Mouse (Mus musculus) stomach, embryonic 16.5 days (tissue): ENCODE measurements at regions not wholly inside any gene's neighbourhood (a gene's known extent, or its start where the extent isn't known, plus 50 kb on each side); places are given as distances from the start of the nearest gene placed in this dataset.

ENCODE experiments used
- ATAC-seq: fragments of 200-750 bp; cut with Nextera tagmentation; 2 replicates; pipeline ENCODE4 v1.8.0; 2017; ENCODE audit warnings: moderate number of reproducible peaks, moderate TSS enrichment; ENCODE audit not compliant: insufficient read depth, low FRiP score
- H3K27ac ChIP-seq: fragments of 300-500 bp; sonication (generic); 2 replicates; pipeline ENCODE4 v1.5.1; 2014; ENCODE audit warnings: low read length
- H3K27me3 ChIP-seq: fragments of 300-500 bp; sonication (generic); 2 replicates; pipeline ENCODE4 v1.6.1; 2014; ENCODE audit warnings: low read length, control low read depth, mixed read lengths; ENCODE audit not compliant: control insufficient read depth, insufficient read depth
- H3K36me3 ChIP-seq: fragments of 300-500 bp; sonication (generic); 2 replicates; pipeline ENCODE4 v1.6.1; 2014; ENCODE audit warnings: low read length; ENCODE audit not compliant: control insufficient read depth, insufficient read depth
- H3K4me1 ChIP-seq: fragments of 300-500 bp; sonication (generic); 2 replicates; pipeline ENCODE4 v1.6.1; 2014; ENCODE audit warnings: low read length, control low read depth, mixed read lengths; ENCODE audit not compliant: control insufficient read depth, insufficient read depth
- H3K4me2 ChIP-seq: fragments of 300-500 bp; sonication (generic); 2 replicates; pipeline ENCODE4 v1.6.1; 2014; ENCODE audit warnings: low read depth, low read length, mixed read lengths
- H3K4me3 ChIP-seq: fragments of 300-500 bp; sonication (generic); replicated peaks from 2 replicates; pipeline ENCODE4 v1.5.1; 2014; ENCODE audit warnings: mild to moderate bottlenecking, low read length
- H3K9ac ChIP-seq: fragments of 300-500 bp; sonication (generic); 2 replicates; pipeline ENCODE4 v1.6.1; 2014; ENCODE audit warnings: low read length
- H3K9me3 ChIP-seq: fragments of 300-500 bp; sonication (generic); replicated peaks from 2 replicates; pipeline ENCODE4 v1.6.1; 2016; ENCODE audit warnings: low read length, control low read depth; ENCODE audit not compliant: control insufficient read depth
- WGBS: fragments of 180-500 bp; shearing (Covaris S2); extraction: QIAGEN DNeasy Blood & Tissue Kit; methylation state at CpG from one replicate; pipeline ENCODE4 v1.1.7; 2014; 5-methylcytosine and 5-hydroxymethylcytosine counted together

DNA sequence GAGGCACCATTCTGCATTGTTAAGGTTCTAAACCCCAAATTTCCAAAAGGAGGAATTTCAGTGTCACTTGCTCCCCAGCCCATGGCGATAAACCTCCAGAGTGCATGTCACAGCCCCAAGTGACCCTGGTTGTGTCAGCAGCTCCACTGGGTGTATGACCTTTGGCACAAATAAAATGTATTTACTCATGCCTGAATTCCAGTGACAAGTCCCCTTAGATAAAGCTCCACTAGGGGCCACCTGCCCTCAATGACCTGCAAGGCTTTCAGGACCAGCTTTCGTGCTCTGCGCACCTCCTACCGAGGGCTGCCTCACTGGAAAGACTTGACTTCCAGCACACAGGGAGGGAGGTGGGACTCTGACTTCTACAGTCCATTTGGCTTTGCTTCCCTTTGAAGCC lies 262.6 kb downstream of the Cog6 start:
- no peak for ATAC-seq
- 55% methylated on average over 4 of the region's 4 CpGs for WGBS
- no peaks in the 10 kb centered on the region for H3K27me3 ChIP-seq
- no peaks in the 10 kb centered on the region for H3K36me3 ChIP-seq
- H3K4me3 ChIP-seq, result no peak overlapping the region
- no peaks in the 10 kb centered on the region for H3K9me3 ChIP-seq
- H3K4me2 ChIP-seq, result no peak overlapping the region
- H3K27ac ChIP-seq, result no peak overlapping the region
- peaks cover 4% of the 10 kb centered on the region for H3K4me1 ChIP-seq
- H3K9ac ChIP-seq, result no peak overlapping the region

DNA sequence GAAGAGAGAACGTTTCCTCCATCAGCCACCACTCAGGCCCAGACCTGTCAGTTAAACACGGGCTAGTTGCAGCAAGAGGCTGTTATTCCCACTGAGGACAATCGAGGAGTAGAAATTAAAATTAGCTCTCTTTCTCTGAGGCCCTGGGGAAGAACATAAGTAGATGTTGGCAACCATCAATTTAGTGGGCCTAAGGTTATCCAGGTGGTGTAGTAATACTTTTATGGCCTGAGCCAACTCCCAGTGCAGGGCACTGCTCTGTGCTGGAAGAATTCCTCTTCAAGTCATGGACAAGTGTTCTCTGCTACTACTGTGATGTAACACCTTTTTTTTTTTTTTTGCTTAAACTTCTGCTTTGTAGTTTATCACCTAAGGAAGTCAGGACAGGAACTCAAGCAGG lies 270.1 kb downstream of the Cog6 start:
- 65% methylated on average over 3 of the region's 3 CpGs for WGBS
- Histone ChIP-seq H3K4me1 (no peaks in the 10 kb centered on the region), H3K27me3 (no peaks in the 10 kb centered on the region), H3K9ac (no peak overlapping the region), H3K36me3 (no peaks in the 10 kb centered on the region), H3K4me2 (no peak overlapping the region), H3K4me3 (no peak overlapping the region), H3K27ac (no peak overlapping the region), H3K9me3 (no peaks in the 10 kb centered on the region)
- no peak for ATAC-seq

DNA sequence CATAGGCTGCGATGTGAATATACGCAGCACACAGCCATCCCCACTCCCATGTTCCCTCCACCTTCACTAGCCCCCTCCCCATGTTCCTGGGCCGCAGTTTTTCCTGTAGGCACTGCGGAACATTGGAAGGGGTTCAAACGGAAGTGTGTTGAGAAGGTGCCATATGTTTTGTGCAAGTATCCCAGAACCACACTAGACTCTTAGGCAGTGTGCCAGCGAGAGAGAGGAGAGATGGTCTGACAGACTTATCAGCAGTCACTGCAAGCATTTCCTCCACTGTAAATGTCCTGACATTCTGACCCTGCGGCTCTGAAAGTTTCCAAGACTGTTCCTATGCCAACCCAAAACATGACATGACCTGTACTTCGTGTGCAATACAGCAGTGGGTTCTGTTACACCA lies 272.7 kb downstream of the Cog6 start:
- no peak overlapping the region for H3K9ac ChIP-seq
- no peaks in the 10 kb centered on the region for H3K4me1 ChIP-seq
- 0 out of 2 replicates have a peak, but pooled peaks have one; percentile 17 for ATAC-seq
- no peak overlapping the region for H3K27ac ChIP-seq
- no peaks in the 10 kb centered on the region for H3K36me3 ChIP-seq
- H3K27me3 ChIP-seq, result no peaks in the 10 kb centered on the region
- H3K4me2 ChIP-seq, result no peak overlapping the region
- H3K9me3 ChIP-seq, result no peaks in the 10 kb centered on the region
- WGBS, result 64% methylated on average over 8 of the region's 8 CpGs
- H3K4me3 ChIP-seq, result no peak overlapping the region

DNA sequence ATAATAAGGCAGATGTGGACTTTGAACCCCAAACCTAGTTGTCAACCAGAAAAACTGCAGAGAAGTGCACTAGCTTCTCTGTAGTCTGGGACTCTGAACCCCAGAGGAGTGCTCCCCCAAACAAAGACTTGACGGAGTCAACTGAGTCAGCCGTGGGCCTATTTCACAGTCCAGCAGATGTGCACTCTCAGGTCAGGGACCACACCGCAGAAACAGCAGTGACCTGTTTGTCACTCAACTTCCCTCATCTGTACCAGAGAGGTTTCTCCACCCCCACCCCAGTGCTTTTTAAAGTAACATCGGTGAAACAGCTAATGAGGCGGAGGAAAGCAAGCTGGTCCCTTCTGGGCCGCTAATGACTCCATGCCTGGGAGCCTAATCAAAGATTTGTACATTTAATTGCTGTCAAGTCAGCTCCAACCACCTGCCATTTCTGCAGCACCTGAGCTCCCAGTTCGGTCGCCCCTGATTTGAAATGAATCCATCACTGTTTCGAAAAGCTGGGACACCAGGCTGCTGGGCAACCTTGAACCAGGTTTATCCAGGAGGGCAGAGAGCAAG lies 276.5 kb downstream of the Cog6 start:
- ATAC-seq, result no peak
- no peak overlapping the region for H3K27ac ChIP-seq
- H3K4me2 ChIP-seq, result no peak overlapping the region

DNA sequence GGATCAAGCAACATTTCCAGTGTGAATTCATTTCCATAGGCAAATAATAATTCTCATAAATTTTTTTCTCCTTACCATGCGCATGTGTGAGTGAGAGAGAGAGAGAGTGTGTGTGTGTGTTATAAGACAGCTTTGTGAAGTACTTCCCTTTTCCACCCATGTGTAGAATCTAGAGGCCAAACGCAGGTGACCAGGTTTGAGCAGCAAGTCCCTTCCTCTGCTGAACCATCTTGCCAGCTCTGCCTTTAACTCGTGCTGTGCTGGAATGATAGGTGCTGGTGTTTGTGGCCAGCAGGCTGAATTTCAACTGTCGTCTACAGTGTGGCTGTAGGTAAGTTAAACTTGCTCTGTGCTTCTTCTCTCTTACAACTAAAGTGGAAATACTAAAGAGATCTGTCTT lies 277.5 kb downstream of the Cog6 start:
- no peaks in the 10 kb centered on the region for H3K36me3 ChIP-seq
- no peak overlapping the region for H3K4me2 ChIP-seq
- no peaks in the 10 kb centered on the region for H3K4me1 ChIP-seq
- H3K9me3 ChIP-seq, result no peaks in the 10 kb centered on the region
- H3K27me3 ChIP-seq, result no peaks in the 10 kb centered on the region
- WGBS, result 51% methylated on average over 4 of the region's 4 CpGs
- H3K9ac ChIP-seq, result no peak overlapping the region
- no peak overlapping the region for H3K27ac ChIP-seq
- no peak overlapping the region for H3K4me3 ChIP-seq
- ATAC-seq, result no peak

More for the DNA sequence above, 276.5 kb downstream of the Cog6 start:
- no peaks in the 10 kb centered on the region for H3K27me3 ChIP-seq
- no peak overlapping the region for H3K9ac ChIP-seq
- H3K36me3 ChIP-seq, result no peaks in the 10 kb centered on the region
- H3K9me3 ChIP-seq, result no peaks in the 10 kb centered on the region
- 69% methylated on average over 9 of the region's 9 CpGs for WGBS
- H3K4me3 ChIP-seq, result no peak overlapping the region
- no peaks in the 10 kb centered on the region for H3K4me1 ChIP-seq

DNA sequence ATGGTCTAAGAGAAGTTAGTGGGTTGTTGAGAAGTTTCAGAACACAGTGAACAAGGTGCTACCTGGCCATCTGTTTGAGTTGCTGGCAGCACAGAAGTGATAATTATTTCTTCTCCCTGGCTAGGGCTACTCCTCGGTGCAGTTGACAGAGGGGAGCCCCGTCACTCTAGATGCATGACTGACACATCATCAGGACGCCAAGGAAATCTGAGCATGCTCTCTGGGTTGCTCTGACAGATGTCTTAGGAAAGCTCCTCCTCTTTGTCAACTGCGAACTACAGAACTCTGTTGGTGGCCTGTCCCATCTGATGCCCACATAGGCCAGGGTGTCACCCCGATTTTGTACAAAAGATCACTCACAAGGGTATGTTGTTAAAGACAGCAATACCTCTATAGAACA lies 278.7 kb downstream of the Cog6 start:
- WGBS, result 54% methylated on average over 5 of the region's 5 CpGs
- H3K9me3 ChIP-seq, result no peaks in the 10 kb centered on the region

DNA sequence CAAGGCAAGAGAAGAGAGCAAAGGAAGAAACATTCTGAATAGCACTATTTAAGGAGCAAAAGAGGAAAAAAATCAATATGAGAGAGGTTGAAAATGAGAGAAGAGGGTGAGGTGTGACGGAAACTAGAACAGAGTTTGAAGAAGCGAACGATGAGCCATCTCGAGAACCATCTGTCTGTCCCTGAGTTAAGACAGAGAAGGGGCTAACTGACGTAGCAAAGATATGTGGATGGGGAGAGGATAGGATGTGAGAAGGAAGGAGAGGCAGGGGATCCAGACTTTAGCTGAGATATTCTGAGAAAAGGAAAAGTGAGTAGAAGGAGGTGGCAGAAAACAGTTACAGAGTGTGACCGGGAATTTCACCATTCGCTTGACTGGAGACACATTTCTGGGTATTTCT lies 281.1 kb downstream of the Cog6 start:
- no peak overlapping the region for H3K4me3 ChIP-seq
- no peak overlapping the region for H3K9ac ChIP-seq
- no peaks in the 10 kb centered on the region for H3K27me3 ChIP-seq
- no peak for ATAC-seq
- H3K4me2 ChIP-seq, result no peak overlapping the region
- no peaks in the 10 kb centered on the region for H3K36me3 ChIP-seq
- H3K9me3 ChIP-seq, result no peaks in the 10 kb centered on the region
- WGBS, result 91% methylated on average over 7 of the region's 7 CpGs
- no peaks in the 10 kb centered on the region for H3K4me1 ChIP-seq
- H3K27ac ChIP-seq, result no peak overlapping the region

More for the DNA sequence above, 278.7 kb downstream of the Cog6 start:
- no peaks in the 10 kb centered on the region for H3K36me3 ChIP-seq
- no peak overlapping the region for H3K4me3 ChIP-seq
- no peaks in the 10 kb centered on the region for H3K4me1 ChIP-seq
- H3K27ac ChIP-seq, result no peak overlapping the region
- no peak overlapping the region for H3K4me2 ChIP-seq
- H3K27me3 ChIP-seq, result no peaks in the 10 kb centered on the region
- no peak overlapping the region for H3K9ac ChIP-seq
- no peak for ATAC-seq

DNA sequence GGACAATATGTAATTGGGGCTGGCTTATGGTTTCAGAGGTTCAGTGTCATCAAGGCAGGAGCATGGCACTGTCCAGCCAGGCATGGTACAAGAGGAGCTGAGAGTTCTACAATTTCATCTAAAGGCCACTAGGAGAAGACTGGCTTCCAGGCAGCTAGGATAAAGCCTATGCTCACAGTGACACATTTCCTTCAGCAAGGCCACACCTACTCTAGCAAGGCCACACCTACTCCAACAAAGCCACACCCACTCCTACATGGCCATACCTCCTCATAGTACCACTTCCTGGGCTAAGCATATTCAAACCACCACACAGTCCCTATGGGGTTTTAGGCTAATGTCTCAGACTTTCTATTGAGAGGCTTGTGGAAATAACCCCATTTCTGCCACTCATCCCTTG lies 285.1 kb downstream of the Cog6 start:
- Histone ChIP-seq H3K9me3 (no peaks in the 10 kb centered on the region), H3K4me2 (no peak overlapping the region), H3K36me3 (no peaks in the 10 kb centered on the region), H3K9ac (no peak overlapping the region), H3K4me3 (no peak overlapping the region), H3K27ac (no peak overlapping the region), H3K27me3 (no peaks in the 10 kb centered on the region), H3K4me1 (no peaks in the 10 kb centered on the region; the same call in 1 of the 2 replicates)
- ATAC-seq, result no peak

DNA sequence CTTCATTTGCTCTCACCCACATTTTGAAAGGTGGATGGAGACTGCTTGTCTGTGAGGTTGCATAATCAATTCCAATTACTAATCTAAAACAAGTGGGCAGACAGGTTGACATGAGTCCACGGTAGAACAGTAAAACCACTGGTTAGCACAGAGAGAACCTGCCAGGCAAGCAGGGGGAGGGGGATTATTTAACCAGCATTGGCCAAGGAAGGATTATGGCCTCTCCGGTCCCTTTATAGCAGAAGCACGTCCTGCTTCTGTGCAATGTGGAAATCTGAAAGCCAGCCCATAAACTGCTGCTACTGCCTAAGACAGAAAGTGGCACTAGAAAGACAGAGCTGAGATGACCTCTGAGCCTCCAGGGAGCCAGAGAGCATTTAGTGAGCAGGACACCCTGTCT lies 285.5 kb downstream of the Cog6 start:
- H3K27ac ChIP-seq, result no peak overlapping the region
- no peaks in the 10 kb centered on the region for H3K9me3 ChIP-seq
- H3K4me3 ChIP-seq, result no peak overlapping the region
- no peak overlapping the region for H3K4me2 ChIP-seq
- 75% methylated on average over 3 of the region's 3 CpGs for WGBS
- H3K4me1 ChIP-seq, result no peaks in the 10 kb centered on the region; the same call in 1 of the 2 replicates
- no peak overlapping the region for H3K9ac ChIP-seq
- H3K36me3 ChIP-seq, result no peaks in the 10 kb centered on the region
- ATAC-seq, result no peak
- no peaks in the 10 kb centered on the region for H3K27me3 ChIP-seq

DNA sequence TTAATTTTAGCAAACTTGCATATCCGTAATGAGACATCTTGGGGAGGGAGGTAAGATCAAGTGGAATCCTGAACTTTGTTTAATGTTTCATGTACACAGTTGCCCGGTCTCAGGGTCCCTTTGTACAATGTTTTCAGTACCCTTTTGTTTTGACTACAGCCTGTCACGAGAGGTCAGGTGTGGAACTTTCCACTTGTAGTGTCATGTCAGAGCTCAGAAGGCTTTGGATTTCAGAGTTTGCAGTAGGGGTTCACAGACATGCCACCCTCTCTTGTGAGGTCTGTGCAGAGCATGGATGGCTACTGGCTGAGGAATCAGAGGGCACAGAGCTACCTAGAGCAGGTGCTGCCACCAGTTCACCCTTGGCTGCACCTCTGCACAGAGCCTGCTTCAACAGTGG lies 287.3 kb downstream of the Cog6 start:
- no peaks in the 10 kb centered on the region; the same call in 1 of the 2 replicates for H3K4me1 ChIP-seq
- 69% methylated on average over 3 of the region's 3 CpGs for WGBS
- ATAC-seq, result no peak
- H3K4me3 ChIP-seq, result no peak overlapping the region
- no peak overlapping the region for H3K9ac ChIP-seq
- H3K27me3 ChIP-seq, result no peaks in the 10 kb centered on the region
- no peak overlapping the region for H3K4me2 ChIP-seq
- no peaks in the 10 kb centered on the region for H3K36me3 ChIP-seq
- H3K27ac ChIP-seq, result no peak overlapping the region
- no peaks in the 10 kb centered on the region for H3K9me3 ChIP-seq
